Mouse (Mus musculus) heart, adult 18-20 months (tissue): ENCODE data around the gene Rala. TPM values are rescaled to one million over a fixed set of nuclear protein-coding genes. Genes with fewer than 3 reads are reported as not detected.
"Not testable (repeated sequence)": the region's sequence is repeated elsewhere in the genome, so short reads cannot be mapped to it uniquely, and the experiment has no call there.

ENCODE experiments used
- DNase-seq, 2 experiments: peaks; one replicate each; pipeline ENCODE4 v3.0.0; 2021 to 2022; ENCODE audit warnings: mixed read lengths in 1 of 2
- long read RNA-seq, 2 experiments: library from polyadenylated mRNA; stranded (forward); transcript quantifications; one replicate each; pipeline ENCODE4 v2.0.0; 2021
- total RNA-seq, 2 experiments: library from RNA; stranded (reverse); gene quantifications; 2 replicates each; pipeline ENCODE4 v1.2.3; 2021

Gene Rala
- 10 to 100 TPM; 37.2 to 37.6 TPM for total RNA-seq
- long read RNA-seq, experiment 1, transcript Rala-201 (5 exons, 2,688 nt) = major isoform, 45 of 50 reads
- long read RNA-seq, experiment 1, partial matches to known transcripts = 1 of 50 reads
- long read RNA-seq, experiment 1, other reads (novel, unspliced or antisense) = 4 of 50 reads
- long read RNA-seq, experiment 2, transcript Rala-201 (5 exons, 2,688 nt) = major isoform, 33 of 36 reads
- long read RNA-seq, experiment 2, partial matches to known transcripts = 1 of 36 reads
- long read RNA-seq, experiment 2, other reads (novel, unspliced or antisense) = 2 of 36 reads

DNA sequence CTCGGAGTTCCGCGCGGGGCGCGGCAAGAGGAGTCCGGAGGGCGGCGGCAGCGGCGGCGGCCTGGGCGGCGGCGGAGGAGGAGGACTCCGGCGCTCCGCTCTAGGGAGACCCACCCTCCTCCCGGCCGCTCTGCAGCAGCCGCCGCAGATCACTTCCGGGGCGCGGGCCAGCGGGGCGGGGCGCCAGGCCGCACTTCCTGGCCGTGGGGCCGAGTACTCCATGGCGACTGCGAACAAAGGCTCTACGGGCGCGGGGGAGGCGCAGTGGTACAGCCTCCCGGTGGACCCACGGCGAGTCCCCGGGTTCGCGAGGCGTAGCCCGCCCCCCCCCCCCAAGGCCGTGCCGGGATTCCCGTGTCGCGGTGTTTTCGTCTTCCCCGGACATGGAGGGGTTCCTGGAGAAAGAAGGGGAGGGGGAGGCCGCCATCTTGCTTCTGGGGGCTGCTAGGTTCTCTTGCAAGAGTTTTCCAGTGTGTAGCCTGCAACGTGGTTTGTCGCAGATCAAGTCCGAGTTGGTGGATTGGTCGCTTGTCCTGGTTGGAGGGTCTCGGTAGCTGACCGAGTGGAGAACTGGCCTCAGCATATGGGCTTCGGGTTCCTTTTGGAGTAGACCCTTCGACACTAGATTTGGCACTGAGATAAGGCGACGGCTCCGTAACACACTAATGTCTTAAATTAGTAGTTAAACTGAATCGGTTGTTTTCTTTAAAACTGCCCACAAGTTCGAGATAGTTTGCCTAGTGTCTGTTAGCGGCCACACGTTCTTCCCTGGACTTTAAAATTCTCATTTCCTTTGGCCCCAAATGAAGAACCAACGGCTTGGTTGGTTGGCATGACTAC lies at the start of gene Rala:
Rala (minus strand) TSS at position 162 of the 840 bp plus-strand sequence.
- DNase-seq = peak; percentile 96

DNA sequence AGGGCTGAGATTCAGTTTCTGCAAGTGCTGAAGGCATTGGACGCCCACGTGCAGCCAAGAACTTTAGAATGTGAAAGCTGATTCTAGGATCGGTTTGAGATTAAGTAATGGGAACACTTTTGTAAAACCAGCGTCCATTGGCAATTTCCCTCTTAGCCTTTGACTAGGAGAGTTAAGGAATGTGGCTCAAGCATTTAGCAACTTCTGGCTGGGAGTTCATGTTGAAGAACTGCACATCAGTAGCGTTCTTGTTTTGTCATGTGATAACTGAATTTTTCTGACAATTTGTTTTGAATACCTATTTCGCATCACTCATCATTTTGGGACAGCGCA lies 49.4 kb upstream of the Rala start:
- DNase-seq = no peak

GRCm38 (mm10) chr13:17992697-17993514 lies 48.9 kb upstream of the Rala start, which contains the start of gene Yae1d1:
Gene Yae1d1, minus strand, starts transcription at chr13:17993349.
- DNase-seq = peak; percentile 92 to 98

DNA sequence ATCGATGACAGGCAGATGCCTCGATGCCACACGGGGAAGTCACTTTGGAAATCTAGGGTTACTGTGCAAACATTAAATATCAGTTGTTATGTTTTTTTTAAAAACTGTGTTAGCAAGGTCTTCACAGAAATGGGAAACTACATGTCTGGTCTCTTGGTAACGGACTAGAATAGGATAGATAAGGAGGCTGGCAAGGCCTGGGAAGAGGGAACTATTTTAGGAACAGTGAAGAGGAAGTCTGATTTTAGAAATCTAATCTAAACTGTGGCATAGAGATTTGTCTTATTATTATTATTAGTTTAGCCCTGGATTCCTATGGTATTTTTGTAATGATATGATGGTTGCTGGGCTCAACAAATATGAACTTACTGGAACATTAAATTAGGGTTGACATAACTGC lies 48.0 kb upstream of the Rala start:
- DNase-seq = peak in 1 of 2 experiments; percentile 19

GRCm38 (mm10) chr13:17983194-17983593 lies 39.2 kb upstream of the Rala start:
- DNase-seq = peak; percentile 27 to 53

DNA sequence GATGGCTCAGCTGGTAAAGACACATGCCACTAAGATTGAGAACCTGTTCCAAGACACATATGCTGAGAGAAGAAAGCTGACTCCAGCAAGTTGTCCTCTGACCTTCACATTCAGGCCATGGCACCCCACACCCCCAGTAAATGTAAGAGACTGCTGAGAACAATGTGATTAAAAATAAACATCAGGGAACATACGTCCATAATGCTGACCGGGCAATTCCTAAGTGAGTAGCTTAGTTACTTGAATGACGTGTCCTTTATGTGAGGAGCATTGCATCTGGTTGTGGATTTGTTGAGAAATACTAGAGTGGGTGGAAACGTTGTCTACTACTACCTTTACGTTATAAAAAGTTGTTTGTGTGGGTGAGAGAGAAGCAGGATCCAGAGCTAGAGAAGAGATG lies 38.6 kb upstream of the Rala start:
- no peak for DNase-seq

- no peak for DNase-seq
Observed at GRCm38 (mm10) chr13:17976854-17977739, 33.1 kb upstream of the Rala start.

DNA sequence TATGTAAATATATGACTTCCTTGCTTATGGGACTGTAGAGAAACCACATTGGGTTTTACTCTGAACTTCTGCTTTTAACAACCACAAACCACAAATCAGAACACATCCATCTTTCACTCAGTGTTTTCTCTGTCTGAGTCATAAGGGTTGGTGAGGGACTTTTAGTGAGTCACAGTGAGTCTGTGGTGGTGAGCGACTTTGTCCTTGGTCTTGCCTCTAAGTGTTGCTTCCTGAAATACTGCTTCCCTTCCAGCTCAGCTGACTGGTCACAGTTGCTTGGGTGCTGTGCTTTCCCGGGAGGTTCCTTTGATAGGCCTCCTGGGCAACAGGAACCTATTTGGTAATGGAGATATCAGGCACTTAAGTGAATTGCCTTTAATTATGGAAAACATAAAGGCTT lies 31.9 kb upstream of the Rala start:
- peak; percentile 23 to 68 for DNase-seq

GRCm38 (mm10) chr13:17975457-17975856 lies 31.4 kb upstream of the Rala start:
- no peak for DNase-seq

- DNase-seq = no peak
Observed at GRCm38 (mm10) chr13:17974734-17975133, 30.7 kb upstream of the Rala start.

GRCm38 (mm10) chr13:17960613-17961012 lies 16.6 kb upstream of the Rala start:
- DNase-seq = no peak

DNA sequence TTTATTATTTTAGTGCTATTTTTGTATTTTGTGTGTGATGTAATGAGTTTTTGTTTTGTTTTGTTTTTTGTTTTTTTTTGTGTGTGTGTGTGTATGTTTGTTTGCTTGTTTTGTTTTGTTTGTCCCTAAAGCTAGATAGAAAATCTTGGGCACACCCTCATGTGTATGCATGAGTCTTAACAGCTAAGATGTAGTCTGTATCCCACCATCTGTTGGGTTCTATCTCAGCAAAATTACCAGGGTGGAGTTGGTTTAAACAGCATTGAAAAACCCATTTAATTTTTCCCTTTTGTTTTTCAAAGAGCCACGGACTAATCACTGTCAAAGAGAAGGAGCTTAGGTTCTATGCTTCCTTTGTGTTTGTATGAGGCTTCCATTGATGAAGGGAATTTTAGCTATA lies 10.2 kb upstream of the Rala start:
- DNase-seq = no peak

DNA sequence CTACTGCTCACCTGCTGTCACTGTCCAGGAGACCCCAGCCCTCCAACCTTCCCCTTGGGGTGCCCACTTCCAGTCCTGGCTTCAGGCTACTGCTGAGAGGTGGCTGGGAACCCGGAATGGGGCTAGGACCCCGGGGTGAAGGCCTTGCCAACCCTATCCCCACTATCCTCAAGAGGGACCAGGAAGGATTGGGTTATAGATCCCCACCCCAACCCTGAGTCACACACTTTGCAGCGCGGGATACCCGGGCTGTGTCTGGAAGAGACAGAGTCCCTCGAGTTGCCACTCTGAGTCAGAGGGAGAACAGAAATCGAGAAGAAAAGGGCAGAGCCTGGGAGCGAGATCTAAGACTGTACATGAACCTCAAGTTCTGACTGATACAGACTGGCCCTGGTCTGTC lies 6.5 kb upstream of the Rala start:
- not testable (repeated sequence) for DNase-seq

DNA sequence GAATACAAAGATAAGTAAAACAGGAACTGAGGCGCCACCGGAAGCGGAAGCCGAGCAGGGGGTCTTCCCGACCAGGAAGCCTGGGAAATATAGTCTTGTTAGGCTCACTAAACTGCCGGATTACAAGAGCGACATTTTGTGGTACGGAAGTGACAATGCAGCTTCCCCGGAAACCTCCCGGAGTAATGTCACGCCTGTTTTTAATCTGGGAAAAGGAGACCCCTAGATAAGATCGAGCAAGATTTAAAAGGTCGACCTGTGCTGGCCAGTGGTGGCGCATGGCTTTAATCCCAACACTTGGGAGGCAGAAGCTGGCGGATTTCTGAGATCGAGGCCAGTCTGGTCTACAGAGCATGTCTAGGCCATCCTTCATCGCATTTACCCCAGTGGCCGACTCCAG lies 5.5 kb upstream of the Rala start:
- no peak for DNase-seq

DNA sequence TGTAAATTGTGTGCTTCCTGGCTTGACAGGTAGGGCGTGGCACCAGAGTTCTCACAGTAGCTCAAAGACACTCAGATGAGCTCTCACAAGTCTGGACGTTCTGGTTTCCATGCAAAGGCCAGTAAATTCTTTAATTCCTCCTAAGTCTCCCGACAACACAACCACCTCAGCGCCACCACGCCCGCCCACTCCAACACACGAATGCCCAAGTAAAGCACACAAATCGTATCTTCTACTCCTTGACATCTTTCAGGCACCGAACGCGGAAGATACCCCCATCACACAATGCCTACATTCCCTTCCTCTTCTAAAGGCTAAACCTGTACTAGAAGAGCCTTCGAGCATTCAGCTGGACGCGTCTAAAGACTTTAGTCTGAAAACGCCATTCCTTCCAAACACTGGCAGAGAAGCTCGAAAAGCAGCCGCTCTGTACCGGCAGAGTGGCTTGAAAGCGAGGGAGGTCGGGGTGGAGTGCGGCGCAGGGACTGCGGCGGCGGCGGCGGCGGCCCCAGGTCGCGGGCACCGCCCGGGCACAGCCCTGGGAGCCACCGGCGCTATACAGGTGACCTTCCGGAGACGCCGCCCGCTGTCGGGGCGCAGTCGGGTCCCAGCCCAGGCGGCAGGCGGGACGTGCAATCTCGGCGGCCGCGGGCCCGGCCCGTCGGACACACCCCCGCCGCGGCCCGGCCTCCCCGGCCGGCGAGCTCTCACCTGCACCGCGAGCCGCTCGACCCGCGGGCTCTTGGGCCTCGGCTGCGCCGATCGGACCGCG lies 547 bp downstream of the Rala start:
- DNase-seq = peak in 1 of 2 experiments; percentile 34

DNA sequence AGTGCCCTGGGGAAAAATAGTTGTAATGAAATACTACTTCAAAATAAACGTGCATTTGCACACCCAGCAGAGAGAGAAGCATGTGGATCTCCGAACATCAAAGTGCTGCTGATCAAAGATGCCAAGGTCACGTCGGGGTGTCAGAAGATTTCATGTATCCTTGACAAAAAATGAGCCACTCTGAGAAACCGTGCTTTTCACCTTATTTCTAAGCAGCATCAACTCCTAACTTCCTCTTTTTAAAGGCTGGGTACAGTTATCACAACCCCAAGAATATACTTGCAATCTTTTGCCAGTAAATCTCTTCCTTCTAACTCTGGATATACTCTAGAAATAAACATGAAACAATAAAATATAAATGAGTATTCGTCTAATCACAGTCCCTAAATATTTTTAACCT lies 1.7 kb downstream of the Rala start:
- DNase-seq = no peak

DNA sequence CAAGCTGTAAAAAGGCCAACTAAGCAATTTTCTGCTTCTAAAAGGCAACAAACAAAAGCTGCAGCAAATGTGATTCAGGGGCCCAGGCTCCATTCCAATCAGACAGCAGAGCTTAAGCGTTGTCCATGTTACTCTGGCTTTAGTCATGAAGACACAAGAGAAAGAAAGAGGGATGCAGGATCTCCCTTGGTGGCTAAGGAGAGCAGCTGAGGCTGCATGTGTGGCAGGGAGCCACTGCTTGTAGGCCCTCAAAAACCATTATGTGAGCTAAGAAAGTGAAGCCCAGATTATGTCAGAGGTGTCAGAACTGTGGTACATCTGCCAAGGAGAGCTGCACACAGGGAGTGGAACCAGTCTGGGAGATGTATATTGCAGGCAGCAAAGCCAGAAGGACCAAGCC lies 36.7 kb downstream of the Rala start:
- no peak for DNase-seq

- DNase-seq = no peak
Observed at GRCm38 (mm10) chr13:17901474-17901873, 42.6 kb downstream of the Rala start.

GRCm38 (mm10) chr13:17900641-17901040 lies 43.4 kb downstream of the Rala start:
- no peak for DNase-seq

- no peak for DNase-seq
Observed at GRCm38 (mm10) chr13:17897040-17897439, 47.0 kb downstream of the Rala start.

GRCm38 (mm10) chr13:17891545-17891944 lies 52.5 kb downstream of the Rala start:
- DNase-seq = no peak
